Mouse (Mus musculus): Measurements from ENCODE around the gene Dact2. TPM values are rescaled to one million over a fixed set of nuclear protein-coding genes. Genes with fewer than 3 reads are reported as not detected.

Gene Dact2
- polyA plus RNA-seq, 1 experiment, result 0.39 TPM

- Histone ChIP-seq H3K4me3 (ENCODE audit: extremely low read depth, insufficient read depth, insufficient read length) (no peak overlapping the region), H3K36me3 (ENCODE audit: control insufficient read depth, insufficient read depth, low read length) (no peaks in the 10 kb centered on the region), H3K27me3 (ENCODE audit: control insufficient read depth, insufficient read depth, low read length) (no peaks in the 10 kb centered on the region), H3K4me1 (ENCODE audit: control insufficient read depth, insufficient read depth, insufficient read length) (no peaks in the 10 kb centered on the region), H3K27ac (ENCODE audit: insufficient read depth, low read length) (no peak overlapping the region)
- 89% methylated on average over 8 of the region's 8 CpGs for WGBS
- no peak for DNase-seq (ENCODE audit: low read depth in 1 of 2, low spot score in 2 of 2)
- TF ChIP-seq CTCF (IDR thresholded peaks at IDR 0.05; ENCODE audit: extremely low read depth, insufficient read depth, insufficient read length, insufficient replicate concordance), result no peak
- TF ChIP-seq POLR2A (IDR thresholded peaks at IDR 0.05; ENCODE audit: low read depth, low read length), result no peak
These were observed 38.5 kb upstream of the Dact2 start for GRCm38 (mm10) chr17:14242634-14243033.

- Histone ChIP-seq H3K36me3 (ENCODE audit: control insufficient read depth, insufficient read depth, low read length) (no peaks in the 10 kb centered on the region), H3K4me1 (ENCODE audit: control insufficient read depth, insufficient read depth, insufficient read length) (no peaks in the 10 kb centered on the region), H3K27ac (ENCODE audit: insufficient read depth, low read length) (no peak overlapping the region), H3K27me3 (ENCODE audit: control insufficient read depth, insufficient read depth, low read length) (no peaks in the 10 kb centered on the region), H3K4me3 (ENCODE audit: extremely low read depth, insufficient read depth, insufficient read length) (no peak overlapping the region)
- no peak for DNase-seq (ENCODE audit: low read depth in 1 of 2, low spot score in 2 of 2)
- 76% methylated on average over 10 of the region's 10 CpGs for WGBS
- TF ChIP-seq POLR2A (IDR thresholded peaks at IDR 0.05; ENCODE audit: low read depth, low read length) (no peak), CTCF (IDR thresholded peaks at IDR 0.05; ENCODE audit: extremely low read depth, insufficient read depth, insufficient read length, insufficient replicate concordance) (no peak)
These were observed 35.9 kb upstream of the Dact2 start for GRCm38 (mm10) chr17:14239960-14240359.

GRCm38 (mm10) chr17:14237134-14237533 is 33.0 kb upstream of the Dact2 start:
- Histone ChIP-seq H3K4me3 (ENCODE audit: extremely low read depth, insufficient read depth, insufficient read length) (no peak overlapping the region), H3K27me3 (ENCODE audit: control insufficient read depth, insufficient read depth, low read length) (no peaks in the 10 kb centered on the region), H3K4me1 (ENCODE audit: control insufficient read depth, insufficient read depth, insufficient read length) (no peaks in the 10 kb centered on the region), H3K27ac (ENCODE audit: insufficient read depth, low read length) (no peak overlapping the region), H3K36me3 (ENCODE audit: control insufficient read depth, insufficient read depth, low read length) (no peaks in the 10 kb centered on the region)
- WGBS, result 74% methylated on average over 6 of the region's 6 CpGs
- DNase-seq (ENCODE audit: low read depth in 1 of 2, low spot score in 2 of 2), result no peak
- TF ChIP-seq POLR2A (IDR thresholded peaks at IDR 0.05; ENCODE audit: low read depth, low read length) (no peak), CTCF (IDR thresholded peaks at IDR 0.05; ENCODE audit: extremely low read depth, insufficient read depth, insufficient read length, insufficient replicate concordance) (no peak)

GRCm38 (mm10) chr17:14234774-14235389 is 30.8 kb upstream of the Dact2 start:
- 66% methylated on average over 12 of the region's 12 CpGs for WGBS
- no peak overlapping the region for H3K27ac ChIP-seq (ENCODE audit: insufficient read depth, low read length)
- DNase-seq (ENCODE audit: low read depth in 1 of 2, low spot score in 2 of 2), result no peak

GRCm38 (mm10) chr17:14233658-14234057 is 29.6 kb upstream of the Dact2 start:
- no peaks in the 10 kb centered on the region for H3K27me3 ChIP-seq (ENCODE audit: control insufficient read depth, insufficient read depth, low read length)

More at GRCm38 (mm10) chr17:14234774-14235389, 30.8 kb upstream of the Dact2 start:
- Histone ChIP-seq H3K4me1 (ENCODE audit: control insufficient read depth, insufficient read depth, insufficient read length) (no peaks in the 10 kb centered on the region), H3K36me3 (ENCODE audit: control insufficient read depth, insufficient read depth, low read length) (no peaks in the 10 kb centered on the region), H3K27me3 (ENCODE audit: control insufficient read depth, insufficient read depth, low read length) (no peaks in the 10 kb centered on the region), H3K4me3 (ENCODE audit: extremely low read depth, insufficient read depth, insufficient read length) (no peak overlapping the region)
- TF ChIP-seq CTCF (IDR thresholded peaks at IDR 0.05; ENCODE audit: extremely low read depth, insufficient read depth, insufficient read length, insufficient replicate concordance), result no peak

GRCm38 (mm10) chr17:14232629-14233028 is 28.5 kb upstream of the Dact2 start:
- no peaks in the 10 kb centered on the region for H3K4me1 ChIP-seq (ENCODE audit: control insufficient read depth, insufficient read depth, insufficient read length)
- H3K27ac ChIP-seq (ENCODE audit: insufficient read depth, low read length), result no peak overlapping the region
- H3K4me3 ChIP-seq (ENCODE audit: extremely low read depth, insufficient read depth, insufficient read length), result no peak overlapping the region
- H3K36me3 ChIP-seq (ENCODE audit: control insufficient read depth, insufficient read depth, low read length), result no peaks in the 10 kb centered on the region
- 50% methylated on average over 3 of the region's 3 CpGs for WGBS
- no peak for DNase-seq (ENCODE audit: low read depth in 1 of 2, low spot score in 2 of 2)
- TF ChIP-seq CTCF (IDR thresholded peaks at IDR 0.05; ENCODE audit: extremely low read depth, insufficient read depth, insufficient read length, insufficient replicate concordance), result no peak
- TF ChIP-seq POLR2A (IDR thresholded peaks at IDR 0.05; ENCODE audit: low read depth, low read length), result no peak
- no peaks in the 10 kb centered on the region for H3K27me3 ChIP-seq (ENCODE audit: control insufficient read depth, insufficient read depth, low read length)

More at GRCm38 (mm10) chr17:14233658-14234057, 29.6 kb upstream of the Dact2 start:
- Histone ChIP-seq H3K36me3 (ENCODE audit: control insufficient read depth, insufficient read depth, low read length) (no peaks in the 10 kb centered on the region), H3K4me1 (ENCODE audit: control insufficient read depth, insufficient read depth, insufficient read length) (no peaks in the 10 kb centered on the region), H3K27ac (ENCODE audit: insufficient read depth, low read length) (no peak overlapping the region), H3K4me3 (ENCODE audit: extremely low read depth, insufficient read depth, insufficient read length) (no peak overlapping the region)
- no peak for DNase-seq (ENCODE audit: low read depth in 1 of 2, low spot score in 2 of 2)
- WGBS, result 44% methylated on average over 4 of the region's 4 CpGs
- no peak for TF ChIP-seq CTCF (IDR thresholded peaks at IDR 0.05; ENCODE audit: extremely low read depth, insufficient read depth, insufficient read length, insufficient replicate concordance)
- no peak for TF ChIP-seq POLR2A (IDR thresholded peaks at IDR 0.05; ENCODE audit: low read depth, low read length)

GRCm38 (mm10) chr17:14230698-14231430 is 26.8 kb upstream of the Dact2 start:
- DNase-seq (ENCODE audit: low read depth in 1 of 2, low spot score in 2 of 2), result no peak
- H3K27me3 ChIP-seq (ENCODE audit: control insufficient read depth, insufficient read depth, low read length), result no peaks in the 10 kb centered on the region
- no peaks in the 10 kb centered on the region for H3K4me1 ChIP-seq (ENCODE audit: control insufficient read depth, insufficient read depth, insufficient read length)
- TF ChIP-seq CTCF (IDR thresholded peaks at IDR 0.05; ENCODE audit: extremely low read depth, insufficient read depth, insufficient read length, insufficient replicate concordance), result no peak
- TF ChIP-seq POLR2A (IDR thresholded peaks at IDR 0.05; ENCODE audit: low read depth, low read length), result no peak
- H3K36me3 ChIP-seq (ENCODE audit: control insufficient read depth, insufficient read depth, low read length), result no peaks in the 10 kb centered on the region
- no peak overlapping the region for H3K4me3 ChIP-seq (ENCODE audit: extremely low read depth, insufficient read depth, insufficient read length)
- H3K27ac ChIP-seq (ENCODE audit: insufficient read depth, low read length), result no peak overlapping the region
- WGBS, result 38% methylated on average over 13 of the region's 13 CpGs

Data from spleen, adult 2 months (tissue).